Mouse (Mus musculus) midbrain, embryonic 14.5 days (tissue): Measurements from ENCODE around the gene Gpcpd1. TPM values are rescaled to one million over a fixed set of nuclear protein-coding genes. Genes with fewer than 3 reads are reported as not detected.

Experiments
- ATAC-seq: fragments of 200-750 bp; cut with Nextera tagmentation; 2 replicates; pipeline ENCODE4 v1.8.0; 2017; ENCODE audit warnings: moderate number of reproducible peaks, moderate library complexity; ENCODE audit not compliant: low FRiP score, low TSS enrichment
- DNase-seq: peaks from one replicate; pipeline ENCODE4 v3.0.0-alpha.2; 2015
- H3K27ac ChIP-seq: fragments of 300-500 bp; sonication (generic); replicated peaks from 2 replicates; pipeline ENCODE4 v1.5.1; 2014; ENCODE audit warnings: mild to moderate bottlenecking, low read depth, low read length, moderate library complexity
- H3K27me3 ChIP-seq: fragments of 300-500 bp; sonication (generic); 2 replicates; pipeline ENCODE4 v1.6.1; 2014; ENCODE audit warnings: low read length, control low read depth, mixed read lengths; ENCODE audit not compliant: control insufficient read depth, insufficient read depth
- H3K36me3 ChIP-seq: fragments of 300-500 bp; sonication (generic); 2 replicates; pipeline ENCODE4 v1.6.1; 2014; ENCODE audit warnings: low read length, control low read depth; ENCODE audit not compliant: control insufficient read depth, insufficient read depth
- H3K4me1 ChIP-seq: fragments of 300-500 bp; sonication (generic); 2 replicates; pipeline ENCODE4 v1.6.1; 2014; ENCODE audit warnings: mild to moderate bottlenecking, antibody characterized with exemption, low read length, control low read depth; ENCODE audit not compliant: control insufficient read depth, insufficient read depth
- H3K4me2 ChIP-seq: fragments of 300-500 bp; sonication (generic); 2 replicates; pipeline ENCODE4 v1.6.1; 2014; ENCODE audit warnings: mild to moderate bottlenecking, low read length, moderate library complexity
- H3K4me3 ChIP-seq: fragments of 300-500 bp; sonication (generic); replicated peaks from 2 replicates; pipeline ENCODE4 v1.5.1; 2014; ENCODE audit warnings: low read depth, low read length
- H3K9ac ChIP-seq: fragments of 300-500 bp; sonication (generic); replicated peaks from 2 replicates; pipeline ENCODE4 v1.6.1; 2014; ENCODE audit warnings: mild to moderate bottlenecking, low read length, moderate library complexity
- H3K9me3 ChIP-seq: fragments of 300-500 bp; sonication (generic); 2 replicates; pipeline ENCODE4 v1.6.1; 2016; ENCODE audit warnings: low read length, control low read depth, mixed read lengths; ENCODE audit not compliant: control insufficient read depth
- WGBS: fragments of 180-500 bp; shearing (Covaris S2); extraction: QIAGEN DNeasy Blood & Tissue Kit; methylation state at CpG from one replicate; pipeline ENCODE4 v1.1.7; 2014; 5-methylcytosine and 5-hydroxymethylcytosine counted together
- polyA plus RNA-seq: library from polyadenylated mRNA; unstranded; fragments of >200 nt; fragmentation: Nextera tagmentation; extraction: Ambion mirVana; gene quantifications from 2 replicates; pipeline ENCODE4 v1.2.1, GENCODE M21; 2014

Gpcpd1 gene
- polyA plus RNA-seq, 1 experiment from 2014 or later, result 104 TPM

DNA sequence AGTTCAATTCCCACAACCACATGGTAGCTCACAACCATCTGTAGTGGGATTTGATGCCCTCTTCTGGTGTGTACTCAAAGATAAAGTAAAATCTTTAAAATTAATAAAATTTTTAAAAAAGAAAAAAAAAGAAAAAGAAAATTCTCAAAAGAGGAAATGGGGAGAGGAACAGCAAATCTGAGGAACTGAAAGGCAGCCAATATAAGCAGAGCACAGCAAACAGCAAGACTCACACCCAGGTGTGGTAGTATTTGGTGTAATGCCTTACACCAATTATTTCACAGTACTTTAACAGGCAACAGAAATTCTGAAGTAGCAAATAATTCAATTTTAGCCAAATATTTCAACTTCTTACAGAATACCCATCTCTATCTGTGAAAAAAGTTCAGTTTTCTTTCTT lies 16.7 kb downstream of the Gpcpd1 start:
- Histone ChIP-seq H3K27me3 (no peaks in the 10 kb centered on the region), H3K9ac (no peak overlapping the region), H3K4me3 (no peak overlapping the region), H3K4me1 (peaks cover 9% of the 10 kb centered on the region), H3K9me3 (no peaks in the 10 kb centered on the region), H3K4me2 (no peak overlapping the region), H3K27ac (no peak overlapping the region), H3K36me3 (peaks cover 54% of the 10 kb centered on the region)
- ATAC-seq (no peak), DNase-seq (no peak)

DNA sequence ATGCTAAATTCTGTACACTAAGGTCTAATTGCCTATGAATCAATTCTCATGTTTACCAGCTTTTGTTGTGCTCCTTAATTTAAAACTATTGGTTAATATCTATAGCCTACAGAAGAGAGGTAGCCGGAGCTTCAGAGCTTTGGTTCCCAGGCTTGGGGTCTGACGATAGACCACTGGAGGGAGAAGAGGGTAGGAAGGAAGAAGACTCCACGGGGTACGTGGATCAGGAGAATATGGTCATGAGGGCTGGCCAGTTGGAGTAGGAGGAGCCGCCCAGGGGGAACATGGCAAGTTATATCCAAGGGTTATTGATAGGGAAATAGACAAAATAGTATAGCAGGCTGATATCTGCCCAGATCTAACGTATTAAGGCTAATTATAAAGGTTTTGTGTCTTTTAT lies 17.8 kb downstream of the Gpcpd1 start:
- Histone ChIP-seq H3K4me1 (no peaks in the 10 kb centered on the region), H3K36me3 (peaks cover 66% of the 10 kb centered on the region), H3K4me3 (no peak overlapping the region), H3K9ac (no peak overlapping the region), H3K27me3 (no peaks in the 10 kb centered on the region), H3K4me2 (no peak overlapping the region), H3K27ac (no peak overlapping the region), H3K9me3 (no peaks in the 10 kb centered on the region)
- ATAC-seq, result no peak
- no peak for DNase-seq
- WGBS, result 95% methylated on average over 6 of the region's 6 CpGs

DNA sequence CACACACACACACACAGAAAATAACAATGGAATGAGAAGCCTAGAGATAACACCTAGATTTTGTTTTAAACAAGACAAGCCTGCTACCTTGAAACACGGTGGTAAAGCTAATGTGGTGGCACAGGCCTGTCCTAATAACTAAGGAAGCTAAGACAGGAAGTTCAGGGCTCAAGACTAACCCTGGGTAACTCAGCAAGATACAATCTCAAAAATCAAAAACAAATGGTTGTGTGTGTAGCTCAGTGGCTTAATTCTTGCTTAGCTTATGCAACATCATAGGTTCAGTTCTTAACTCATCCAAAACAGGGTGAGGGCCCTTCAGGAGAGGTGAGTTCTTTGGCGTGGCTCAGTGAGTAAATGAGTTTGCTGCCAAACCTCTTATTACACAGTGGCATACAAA lies 20.1 kb downstream of the Gpcpd1 start:
- DNase-seq (no peak), ATAC-seq (no peak)
- Histone ChIP-seq H3K9ac (no peak overlapping the region), H3K4me1 (no peaks in the 10 kb centered on the region), H3K27ac (no peak overlapping the region), H3K9me3 (no peaks in the 10 kb centered on the region), H3K27me3 (no peaks in the 10 kb centered on the region), H3K4me2 (no peak overlapping the region), H3K36me3 (peaks cover 87% of the 10 kb centered on the region), H3K4me3 (no peak overlapping the region)
- WGBS, result 94% methylated on average over 2 of the region's 2 CpGs

DNA sequence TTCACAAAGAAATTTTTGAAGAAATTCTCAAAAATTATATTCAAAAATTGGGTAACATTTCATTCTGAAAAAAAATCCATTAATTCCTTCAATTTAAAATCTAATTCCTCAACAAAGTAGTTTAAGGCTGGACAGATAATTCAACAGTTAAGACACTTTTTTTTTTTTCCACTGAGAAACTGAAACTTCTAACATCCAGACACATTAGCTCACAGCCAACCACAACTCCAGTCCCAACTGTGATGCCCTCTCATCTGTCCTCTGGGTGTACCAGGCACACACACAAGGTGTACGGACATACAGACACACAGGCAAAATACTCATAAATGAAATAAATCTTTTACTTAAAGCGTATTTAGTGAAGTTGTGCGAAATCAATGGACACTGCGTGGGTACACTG lies 25.7 kb downstream of the Gpcpd1 start:
- Histone ChIP-seq H3K9me3 (no peaks in the 10 kb centered on the region), H3K4me2 (no peak overlapping the region), H3K4me1 (no peaks in the 10 kb centered on the region), H3K36me3 (peaks cover 52% of the 10 kb centered on the region), H3K4me3 (no peak overlapping the region), H3K27ac (no peak overlapping the region), H3K27me3 (no peaks in the 10 kb centered on the region), H3K9ac (no peak overlapping the region)
- ATAC-seq (no peak), DNase-seq (no peak)
- WGBS, result 97% methylated on average over 4 of the region's 4 CpGs

DNA sequence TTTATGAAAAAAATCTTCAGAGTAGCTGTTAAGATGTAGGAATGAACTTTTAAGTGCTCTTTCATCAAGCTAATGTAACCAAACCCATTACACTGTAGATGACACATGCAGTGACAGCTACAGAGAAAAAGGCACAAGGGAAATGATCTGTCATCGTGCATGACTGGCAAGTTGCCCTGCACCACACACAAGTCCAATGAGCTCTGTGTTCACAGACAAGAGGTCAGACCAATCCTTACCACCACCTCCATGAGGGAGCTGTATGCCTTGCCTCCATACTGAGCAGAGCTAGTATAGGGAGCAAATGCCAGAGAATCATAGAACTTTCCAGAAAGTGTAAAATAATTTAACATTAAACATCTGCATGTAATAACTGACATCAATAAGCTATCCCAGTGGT lies 59.7 kb downstream of the Gpcpd1 start:
- ATAC-seq, result no peak
- H3K4me1 ChIP-seq, result no peaks in the 10 kb centered on the region
- WGBS, result 88% methylated on average over 1 of the region's 1 CpGs
- no peak for DNase-seq
- H3K27ac ChIP-seq, result no peak overlapping the region
- H3K9ac ChIP-seq, result no peak overlapping the region
- H3K9me3 ChIP-seq, result no peaks in the 10 kb centered on the region; the same call in 1 of the 2 replicates
- H3K4me3 ChIP-seq, result no peak overlapping the region
- peaks cover 39% of the 10 kb centered on the region for H3K36me3 ChIP-seq
- no peaks in the 10 kb centered on the region for H3K27me3 ChIP-seq
- no peak overlapping the region for H3K4me2 ChIP-seq

DNA sequence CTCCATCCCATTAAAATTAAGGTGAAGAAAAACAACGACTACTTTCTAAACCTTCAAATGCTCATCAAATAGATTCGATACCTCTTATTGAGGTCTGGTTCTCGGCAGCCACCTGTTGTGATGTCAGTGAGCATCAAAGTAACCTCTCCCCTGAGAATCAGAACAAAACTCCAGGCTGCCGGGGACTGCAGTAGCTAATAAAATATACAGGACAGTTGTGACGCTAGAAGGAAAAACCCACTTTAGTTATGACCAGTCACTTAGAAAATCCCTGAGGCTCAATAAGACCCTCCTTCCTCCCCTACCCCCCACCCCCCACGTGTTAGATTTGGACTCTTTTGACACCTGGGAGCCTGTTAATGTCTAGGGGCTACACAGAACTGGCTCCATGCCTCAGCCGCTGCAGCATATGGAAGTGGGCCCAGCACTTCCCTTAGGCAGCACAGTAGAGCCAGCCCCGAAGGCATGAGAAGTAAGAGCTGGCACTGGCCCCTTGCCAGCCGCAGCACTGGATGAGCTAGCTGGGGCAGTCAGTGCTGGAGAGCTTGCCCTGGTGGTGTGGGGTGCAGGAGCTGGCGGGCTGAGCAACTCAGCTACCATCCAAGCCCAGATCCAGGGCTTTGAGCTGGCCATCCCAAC lies 60.5 kb downstream of the Gpcpd1 start:
- Histone ChIP-seq H3K4me1 (no peaks in the 10 kb centered on the region), H3K4me3 (no peak overlapping the region), H3K27ac (no peak overlapping the region), H3K36me3 (peaks cover 36% of the 10 kb centered on the region), H3K27me3 (no peaks in the 10 kb centered on the region), H3K9me3 (no peaks in the 10 kb centered on the region; the same call in 1 of the 2 replicates), H3K9ac (no peak overlapping the region), H3K4me2 (no peak overlapping the region)
- ATAC-seq (no peak), DNase-seq (peak; percentile 64)
- WGBS, result 70% methylated on average over 10 of the region's 10 CpGs

DNA sequence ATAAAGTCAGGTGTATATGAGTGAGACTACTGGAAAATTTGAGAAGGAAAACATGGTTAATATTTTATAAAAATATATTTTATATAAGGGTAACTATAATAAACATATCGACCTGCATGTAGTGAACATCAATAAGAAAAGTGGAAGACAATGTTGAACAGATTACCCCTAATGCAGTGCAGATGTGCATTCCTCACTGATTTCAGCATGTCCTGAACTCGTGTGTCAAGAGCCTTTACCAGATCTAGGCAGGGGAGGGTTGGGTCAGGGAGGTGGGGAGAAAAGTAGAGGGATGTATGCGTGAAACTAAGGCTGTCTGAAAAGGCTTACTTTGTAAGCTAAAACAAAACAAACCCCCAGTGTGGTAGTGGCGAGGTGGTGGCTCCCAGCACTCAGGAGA lies 61.4 kb downstream of the Gpcpd1 start:
- WGBS, result 64% methylated on average over 4 of the region's 4 CpGs
- H3K4me3 ChIP-seq, result no peak overlapping the region
- H3K4me1 ChIP-seq, result no peaks in the 10 kb centered on the region
- H3K27me3 ChIP-seq, result no peaks in the 10 kb centered on the region
- ATAC-seq (no peak), DNase-seq (no peak)
- no peaks in the 10 kb centered on the region; the same call in 1 of the 2 replicates for H3K9me3 ChIP-seq
- H3K27ac ChIP-seq, result no peak overlapping the region
- no peak overlapping the region for H3K9ac ChIP-seq
- peaks cover 28% of the 10 kb centered on the region for H3K36me3 ChIP-seq
- H3K4me2 ChIP-seq, result no peak overlapping the region

DNA sequence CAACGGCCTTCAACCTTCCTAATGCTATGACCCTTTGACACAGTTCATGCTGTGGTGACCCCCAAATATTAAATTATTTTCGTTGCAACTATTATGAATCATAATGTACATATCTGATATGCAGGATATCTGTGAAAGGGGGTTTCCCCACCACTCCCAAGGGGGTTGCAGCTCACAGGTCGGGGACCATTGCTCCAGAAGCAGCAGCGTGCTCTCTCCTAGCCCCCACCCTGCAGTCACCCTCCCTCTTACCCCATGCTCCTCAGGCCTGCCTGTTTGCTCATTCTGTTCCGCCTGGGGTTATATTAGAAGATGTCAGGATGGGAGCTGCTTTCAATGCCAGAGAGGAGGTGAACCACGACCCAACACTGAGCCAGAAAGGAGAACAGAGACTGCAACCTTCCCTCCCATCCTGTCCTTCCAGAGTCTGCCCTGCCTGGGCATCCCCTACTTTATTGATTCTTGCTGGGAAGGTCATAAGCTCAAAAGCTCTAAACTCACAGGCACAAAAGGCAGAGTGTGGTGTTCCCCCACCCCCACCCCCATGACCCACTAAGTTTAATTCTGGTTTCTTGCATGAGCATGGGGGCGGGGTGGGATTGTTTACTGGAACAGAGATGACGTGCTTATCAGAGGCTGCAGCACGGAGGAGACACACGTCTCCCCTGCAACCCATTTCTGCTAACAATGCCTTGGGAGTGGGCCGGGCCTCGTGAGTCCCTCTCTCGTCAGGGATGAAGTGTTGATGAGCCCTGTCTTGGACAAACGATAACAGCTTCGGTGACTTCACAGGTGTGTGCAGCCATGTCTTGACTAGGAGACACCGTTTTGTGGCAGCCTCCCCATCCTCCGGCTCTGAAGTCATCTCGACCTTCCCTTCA lies 69.3 kb downstream of the Gpcpd1 start:
- ATAC-seq (no peak), DNase-seq (no peak)
- no peaks in the 10 kb centered on the region for H3K36me3 ChIP-seq
- WGBS, result 64% methylated on average over 18 of the region's 18 CpGs
- H3K27me3 ChIP-seq, result no peaks in the 10 kb centered on the region
- no peak overlapping the region for H3K4me3 ChIP-seq
- H3K4me1 ChIP-seq, result no peaks in the 10 kb centered on the region
- H3K9me3 ChIP-seq, result no peaks in the 10 kb centered on the region
- H3K4me2 ChIP-seq, result no peak overlapping the region
- H3K9ac ChIP-seq, result no peak overlapping the region
- H3K27ac ChIP-seq, result no peak overlapping the region
